Mouse (Mus musculus) lung, adult 2 months (tissue): Measurements from ENCODE around the gene Bex2.

Source experiments
- CTCF ChIP-seq: fragments of 200-500 bp; IDR thresholded peaks from 2 replicates; pipeline ENCODE4 v1.5.1; 2011; ENCODE audit warnings: mild to moderate bottlenecking, low read length, control low read depth; ENCODE audit not compliant: insufficient read depth
- POLR2A ChIP-seq: fragments of 200-500 bp; IDR thresholded peaks from 2 replicates; pipeline ENCODE4 v1.6.1; 2011; ENCODE audit warnings: low read depth, mild to moderate bottlenecking, control low read depth, low read length, borderline replicate concordance; ENCODE audit errors: extremely low read depth

- TF ChIP-seq CTCF (no peak), POLR2A (no peak)
Measured at GRCm38 (mm10) chrX:136030331-136030730, 37.7 kb downstream of the Bex2 start.
